Mouse (Mus musculus): ENCODE measurements around the gene G430095P16Rik. TPM values are rescaled to one million over a fixed set of nuclear protein-coding genes. Genes with fewer than 3 reads are reported as not detected.

G430095P16Rik gene
- polyA plus RNA-seq, 1 experiment: 9.4 TPM

- H3K4me2 ChIP-seq (ENCODE audit: low read depth): peak overlapping the region; percentile 81
- H3K36me3 ChIP-seq (ENCODE audit: control insufficient read depth, insufficient read depth): peaks cover 4% of the 10 kb centered on the region
- no peak for TF ChIP-seq POLR2A (IDR thresholded peaks at IDR 0.05; ENCODE audit: insufficient read length, low read depth)
- no peak for TF ChIP-seq TCF12 (IDR thresholded peaks at IDR 0.05; ENCODE audit: insufficient read depth, poor library complexity, severe bottlenecking)
- no peak for TF ChIP-seq USF1 (IDR thresholded peaks at IDR 0.05; ENCODE audit: low read depth)
- no peak for TF ChIP-seq POLR2AphosphoS2 (IDR thresholded peaks at IDR 0.05; ENCODE audit: insufficient read length, low read depth)
- TF ChIP-seq MYOG (IDR thresholded peaks at IDR 0.05; ENCODE audit: control insufficient read depth in 1 of 3, insufficient read depth in 1 of 3, insufficient read length in 2 of 3, low read depth in 2 of 3): no peak
- TF ChIP-seq CEBPB (IDR thresholded peaks at IDR 0.05; ENCODE audit: insufficient read depth, poor library complexity, severe bottlenecking): no peak
- TF ChIP-seq E2F4 (IDR thresholded peaks at IDR 0.05; ENCODE audit: insufficient read depth): no peak
- no peak for TF ChIP-seq REST (IDR thresholded peaks at IDR 0.05; ENCODE audit: insufficient read depth, insufficient read length)
- TF ChIP-seq MAX (IDR thresholded peaks at IDR 0.05; ENCODE audit: low read depth): no peak
- no peak for TF ChIP-seq MYOD1 (IDR thresholded peaks at IDR 0.05; ENCODE audit: control insufficient read depth in 1 of 3, insufficient read length in 2 of 3, low read depth in 2 of 3)
- TF ChIP-seq SRF (IDR thresholded peaks at IDR 0.05; ENCODE audit: control insufficient read depth, insufficient read length, low read depth): no peak
- no peak for TF ChIP-seq TCF3 (IDR thresholded peaks at IDR 0.05; ENCODE audit: insufficient read length, low read depth)
- H3ac ChIP-seq (ENCODE audit: control insufficient read depth, insufficient read length): no peak overlapping the region
- peaks cover 67% of the 10 kb centered on the region for H3K79me2 ChIP-seq (ENCODE audit: control insufficient read depth, insufficient read depth)
- H3K27me3 ChIP-seq (ENCODE audit: control insufficient read depth, insufficient read depth, insufficient read length): no peaks in the 10 kb centered on the region
- H3K4me3 ChIP-seq: peak overlapping the region; percentile 33
Observed at GRCm38 (mm10) chr8:84773304-84773703, 50.5 kb downstream of the G430095P16Rik start.

GRCm38 (mm10) chr8:84773833-84774232 is 51.0 kb downstream of the G430095P16Rik start:
- no peak for TF ChIP-seq USF1 (IDR thresholded peaks at IDR 0.05; ENCODE audit: low read depth)
- no peak for TF ChIP-seq SRF (IDR thresholded peaks at IDR 0.05; ENCODE audit: control insufficient read depth, insufficient read length, low read depth)
- no peak for TF ChIP-seq MAX (IDR thresholded peaks at IDR 0.05; ENCODE audit: low read depth)
- TF ChIP-seq MYOG (IDR thresholded peaks at IDR 0.05; ENCODE audit: control insufficient read depth in 1 of 3, insufficient read depth in 1 of 3, insufficient read length in 2 of 3, low read depth in 2 of 3): no peak
- TF ChIP-seq POLR2A (IDR thresholded peaks at IDR 0.05; ENCODE audit: insufficient read length, low read depth): peak; percentile 60
- no peak for TF ChIP-seq MYOD1 (IDR thresholded peaks at IDR 0.05; ENCODE audit: control insufficient read depth in 1 of 3, insufficient read length in 2 of 3, low read depth in 2 of 3)
- TF ChIP-seq REST (IDR thresholded peaks at IDR 0.05; ENCODE audit: insufficient read depth, insufficient read length): no peak
- no peak for TF ChIP-seq CEBPB (IDR thresholded peaks at IDR 0.05; ENCODE audit: insufficient read depth, poor library complexity, severe bottlenecking)
- peak; percentile 56 for TF ChIP-seq POLR2AphosphoS2 (IDR thresholded peaks at IDR 0.05; ENCODE audit: insufficient read length, low read depth)
- peak overlapping the region; percentile 33 for H3K4me3 ChIP-seq
- peaks cover 4% of the 10 kb centered on the region for H3K36me3 ChIP-seq (ENCODE audit: control insufficient read depth, insufficient read depth)
- H3K79me2 ChIP-seq (ENCODE audit: control insufficient read depth, insufficient read depth): peaks cover 67% of the 10 kb centered on the region
- H3K27me3 ChIP-seq (ENCODE audit: control insufficient read depth, insufficient read depth, insufficient read length): no peaks in the 10 kb centered on the region
- peak overlapping the region; percentile 81 for H3K4me2 ChIP-seq (ENCODE audit: low read depth)
- H3ac ChIP-seq (ENCODE audit: control insufficient read depth, insufficient read length): peak overlapping the region; percentile 23

- Histone ChIP-seq H3K79me2 (ENCODE audit: control insufficient read depth, insufficient read depth) (peaks cover 70% of the 10 kb centered on the region), H3K4me2 (ENCODE audit: low read depth) (peak overlapping the region; percentile 81), H3K36me3 (ENCODE audit: control insufficient read depth, insufficient read depth) (no peaks in the 10 kb centered on the region), H3ac (ENCODE audit: control insufficient read depth, insufficient read length) (peak overlapping the region; percentile 23), H3K4me3 (peak overlapping the region; percentile 33), H3K27me3 (ENCODE audit: control insufficient read depth, insufficient read depth, insufficient read length) (no peaks in the 10 kb centered on the region)
- TF ChIP-seq MYOD1 (IDR thresholded peaks at IDR 0.05; ENCODE audit: control insufficient read depth in 1 of 3, insufficient read length in 2 of 3, low read depth in 2 of 3) (peak in 2 of 3 experiments; percentile 49 to 68), MYOG (IDR thresholded peaks at IDR 0.05; ENCODE audit: control insufficient read depth in 1 of 3, insufficient read depth in 1 of 3, insufficient read length in 2 of 3, low read depth in 2 of 3) (peak in 2 of 3 experiments; percentile 15 to 67), CEBPB (IDR thresholded peaks at IDR 0.05; ENCODE audit: insufficient read depth, poor library complexity, severe bottlenecking) (no peak), REST (IDR thresholded peaks at IDR 0.05; ENCODE audit: insufficient read depth, insufficient read length) (no peak), USF1 (IDR thresholded peaks at IDR 0.05; ENCODE audit: low read depth) (no peak)
Observed at GRCm38 (mm10) chr8:84774473-84774911, 51.7 kb downstream of the G430095P16Rik start.

- Histone ChIP-seq H3K4me3 (peak overlapping the region; percentile 33), H3K36me3 (ENCODE audit: control insufficient read depth, insufficient read depth) (no peaks in the 10 kb centered on the region), H3K79me2 (ENCODE audit: control insufficient read depth, insufficient read depth) (peaks cover 76% of the 10 kb centered on the region), H3K27me3 (ENCODE audit: control insufficient read depth, insufficient read depth, insufficient read length) (no peaks in the 10 kb centered on the region), H3K4me2 (ENCODE audit: low read depth) (peak overlapping the region; percentile 81), H3ac (ENCODE audit: control insufficient read depth, insufficient read length) (peak overlapping the region; percentile 6)
- TF ChIP-seq MYOG (IDR thresholded peaks at IDR 0.05; ENCODE audit: control insufficient read depth in 1 of 3, insufficient read depth in 1 of 3, insufficient read length in 2 of 3, low read depth in 2 of 3) (peak in 1 of 3 experiments; percentile 39), POLR2A (IDR thresholded peaks at IDR 0.05; ENCODE audit: insufficient read length, low read depth) (peak; percentile 53), MYOD1 (IDR thresholded peaks at IDR 0.05; ENCODE audit: control insufficient read depth in 1 of 3, insufficient read length in 2 of 3, low read depth in 2 of 3) (peak in 1 of 3 experiments; percentile 20), POLR2AphosphoS2 (IDR thresholded peaks at IDR 0.05; ENCODE audit: insufficient read length, low read depth) (peak; percentile 55), TCF3 (IDR thresholded peaks at IDR 0.05; ENCODE audit: insufficient read length, low read depth) (no peak), SRF (IDR thresholded peaks at IDR 0.05; ENCODE audit: control insufficient read depth, insufficient read length, low read depth) (no peak)
Observed at GRCm38 (mm10) chr8:84775105-84775591, 52.3 kb downstream of the G430095P16Rik start.

GRCm38 (mm10) chr8:84775621-84776113 is 52.9 kb downstream of the G430095P16Rik start:
- Histone ChIP-seq H3K4me2 (ENCODE audit: low read depth) (peak overlapping the region; percentile 81), H3K4me3 (peak overlapping the region; percentile 33), H3K36me3 (ENCODE audit: control insufficient read depth, insufficient read depth) (no peaks in the 10 kb centered on the region), H3K79me2 (ENCODE audit: control insufficient read depth, insufficient read depth) (peaks cover 81% of the 10 kb centered on the region), H3ac (ENCODE audit: control insufficient read depth, insufficient read length) (peak overlapping the region; percentile 6), H3K27me3 (ENCODE audit: control insufficient read depth, insufficient read depth, insufficient read length) (no peaks in the 10 kb centered on the region)
- no peak for TF ChIP-seq E2F4 (IDR thresholded peaks at IDR 0.05; ENCODE audit: insufficient read depth)
- peak; percentile 33 for TF ChIP-seq POLR2A (IDR thresholded peaks at IDR 0.05; ENCODE audit: insufficient read length, low read depth)
- no peak for TF ChIP-seq TCF12 (IDR thresholded peaks at IDR 0.05; ENCODE audit: insufficient read depth, poor library complexity, severe bottlenecking)

Other genes starting within 250 kb of the G430095P16Rik start
- 75.7 TPM for gene Ier2, start 60.2 kb upstream of the G430095P16Rik start, polyA plus RNA-seq (2012; fragmentation: generic; extraction: Trizol)
- 94.4 TPM for gene Trmt1, start 36.7 kb upstream of the G430095P16Rik start, polyA plus RNA-seq (2012; fragmentation: generic; extraction: Trizol)
- 56.1 TPM for gene Nacc1, start 35.1 kb upstream of the G430095P16Rik start, polyA plus RNA-seq (2012; fragmentation: generic; extraction: Trizol)
- not detected for gene Lyl1, start 21.6 kb upstream of the G430095P16Rik start, polyA plus RNA-seq (2012; fragmentation: generic; extraction: Trizol)
- 65.7 TPM for gene Nfix, start 77.3 kb downstream of the G430095P16Rik start, polyA plus RNA-seq (2012; fragmentation: generic; extraction: Trizol)
- gene Dand5, start 99.8 kb downstream of the G430095P16Rik start, polyA plus RNA-seq (2012; fragmentation: generic; extraction: Trizol): 6.7 TPM
- 21.8 TPM for gene Gadd45gip1, start 108.5 kb downstream of the G430095P16Rik start, polyA plus RNA-seq (2012; fragmentation: generic; extraction: Trizol)
- gene Rad23a, start 117.7 kb downstream of the G430095P16Rik start, polyA plus RNA-seq (2012; fragmentation: generic; extraction: Trizol): 139 TPM
- gene Calr, start 123.9 kb downstream of the G430095P16Rik start, polyA plus RNA-seq (2012; fragmentation: generic; extraction: Trizol): 385 TPM
- gene Farsa, start 134.0 kb downstream of the G430095P16Rik start, polyA plus RNA-seq (2012; fragmentation: generic; extraction: Trizol): 73.3 TPM
- 2.3 TPM for gene Syce2, start 149.1 kb downstream of the G430095P16Rik start, polyA plus RNA-seq (2012; fragmentation: generic; extraction: Trizol)
- 20.9 TPM for gene Gcdh, start 170.9 kb downstream of the G430095P16Rik start, polyA plus RNA-seq (2012; fragmentation: generic; extraction: Trizol)
- gene Klf1, start 178.9 kb downstream of the G430095P16Rik start, polyA plus RNA-seq (2012; fragmentation: generic; extraction: Trizol): 0.10 TPM
- gene Dnase2a, start 185.6 kb downstream of the G430095P16Rik start, polyA plus RNA-seq (2012; fragmentation: generic; extraction: Trizol): 9.2 TPM
- gene Mast1, start 214.4 kb downstream of the G430095P16Rik start, polyA plus RNA-seq (2012; fragmentation: generic; extraction: Trizol): not detected
- gene Rtbdn, start 224.0 kb downstream of the G430095P16Rik start, polyA plus RNA-seq (2012; fragmentation: generic; extraction: Trizol): not detected
- not detected for gene Gm49661, start 246.4 kb downstream of the G430095P16Rik start, polyA plus RNA-seq (2012; fragmentation: generic; extraction: Trizol)
- 432 TPM for gene Prdx2, start 246.6 kb downstream of the G430095P16Rik start, polyA plus RNA-seq (2012; fragmentation: generic; extraction: Trizol)
- gene Rnaseh2a, start 246.8 kb downstream of the G430095P16Rik start, polyA plus RNA-seq (2012; fragmentation: generic; extraction: Trizol): 74.1 TPM

Measured in myocyte (in vitro differentiated cells).